Mouse (Mus musculus): ENCODE measurements around the gene Ccr1l1. TPM values are rescaled to one million over a fixed set of nuclear protein-coding genes. Genes with fewer than 3 reads are reported as not detected.

The Ccr1l1 gene
- not detected in 2 replicates for polyA plus RNA-seq (2015; fragmentation: Nextera tagmentation; extraction: Ambion mirVana)

DNA sequence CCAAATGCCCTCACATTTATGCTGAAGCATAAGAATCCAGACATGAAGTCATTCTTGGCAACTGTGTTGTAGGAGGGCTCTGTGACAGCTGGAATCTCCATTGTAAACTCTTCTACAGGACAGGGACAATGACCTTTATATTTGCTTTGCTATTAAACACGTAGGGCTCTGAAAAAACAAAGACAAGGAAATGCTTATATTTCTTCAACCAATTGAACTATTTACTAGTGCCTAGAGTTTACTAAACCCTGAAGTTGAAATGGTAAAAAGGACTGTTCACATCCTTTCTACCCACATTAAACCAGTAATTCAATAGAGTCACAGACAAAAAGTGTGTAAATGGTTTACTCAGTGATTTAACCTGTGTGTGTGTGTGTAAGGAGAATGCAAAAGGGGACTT, at the start of gene Ccr1l1:
Ccr1l1 (minus strand) TSS at position 101 of the 400 bp plus-strand sequence.
- H3K36me3 ChIP-seq = no peaks in the 10 kb centered on the region
- H3K4me2 ChIP-seq = no peak within 1 kb of the TSS
- no peaks in the 10 kb centered on the region for H3K9me3 ChIP-seq (replicated peaks)
- WGBS = 47% methylated on average over 1 of the region's 1 CpGs
- ATAC-seq (replicated peaks; ENCODE audit: insufficient number of reproducible peaks, insufficient read depth, low FRiP score, low read depth) = no peak
- no peak within 1 kb of the TSS for H3K4me3 ChIP-seq
- H3K9ac ChIP-seq = no peak within 1 kb of the TSS
- no peak within 1 kb of the TSS for H3K27ac ChIP-seq
- H3K27me3 ChIP-seq = no peaks in the 10 kb centered on the region
- H3K4me1 ChIP-seq (replicated peaks) = no peaks in the 10 kb centered on the region

DNA sequence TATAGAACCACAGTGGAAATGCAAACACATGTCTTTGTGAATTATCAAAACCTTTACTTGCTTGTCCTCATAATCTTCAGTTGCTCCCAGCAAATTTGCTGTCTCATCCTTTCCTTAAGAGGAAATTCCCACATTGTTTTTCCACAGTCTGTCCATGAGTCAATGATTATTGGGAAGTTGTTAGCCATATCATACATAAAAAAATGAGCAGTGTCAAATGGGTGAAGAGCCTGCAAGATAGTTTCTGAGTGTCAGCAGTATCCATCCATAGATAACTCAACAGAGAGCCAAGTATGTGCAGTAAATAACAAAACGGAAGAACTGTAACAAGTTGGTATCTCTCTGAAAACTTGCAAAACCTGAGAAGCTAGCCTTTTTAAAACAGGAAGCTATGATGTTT, 43.5 kb upstream of the Ccr1l1 start, which contains the start of gene Ccr3:
Ccr3 (plus strand) TSS at position 301 of the 400 bp plus-strand sequence.
- Histone ChIP-seq H3K27me3 (no peaks in the 10 kb centered on the region), H3K27ac (no peak within 1 kb of the TSS), H3K9me3 (replicated peaks) (no peaks in the 10 kb centered on the region), H3K9ac (no peak within 1 kb of the TSS), H3K4me1 (replicated peaks) (no peaks in the 10 kb centered on the region), H3K4me2 (no peak within 1 kb of the TSS), H3K4me3 (no peak within 1 kb of the TSS), H3K36me3 (no peaks in the 10 kb centered on the region)
- no peak for ATAC-seq (replicated peaks; ENCODE audit: insufficient number of reproducible peaks, insufficient read depth, low FRiP score, low read depth)
- WGBS = 67% methylated on average over 1 of the region's 1 CpGs

DNA sequence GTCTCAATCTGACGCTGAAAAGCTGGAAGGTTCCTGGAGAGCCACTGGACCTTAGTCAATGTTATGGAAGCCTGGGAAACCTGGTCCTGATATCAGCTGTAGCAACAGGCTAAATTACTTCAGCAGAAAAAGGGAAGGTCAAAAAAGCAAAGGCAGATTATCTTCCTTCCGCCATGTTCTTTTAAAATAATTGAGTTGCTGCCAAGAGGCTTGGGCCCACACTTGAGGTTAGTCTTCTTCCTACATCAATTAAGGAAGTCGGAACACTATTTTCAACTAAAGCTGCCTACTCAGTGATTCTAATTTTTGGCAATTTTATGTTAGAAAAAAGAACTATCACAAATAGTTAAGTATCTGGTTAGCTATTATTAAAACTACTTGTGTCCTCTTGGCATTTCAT, 41.7 kb upstream of the Ccr1l1 start:
- no peak for ATAC-seq (replicated peaks; ENCODE audit: insufficient number of reproducible peaks, insufficient read depth, low FRiP score, low read depth)
- Histone ChIP-seq H3K27ac (no peak overlapping the region), H3K4me3 (no peak overlapping the region), H3K27me3 (no peaks in the 10 kb centered on the region), H3K9ac (no peak overlapping the region), H3K9me3 (replicated peaks) (no peaks in the 10 kb centered on the region), H3K4me2 (no peak overlapping the region), H3K4me1 (replicated peaks) (no peaks in the 10 kb centered on the region), H3K36me3 (no peaks in the 10 kb centered on the region)
- WGBS = 70% methylated on average over 3 of the region's 3 CpGs

DNA sequence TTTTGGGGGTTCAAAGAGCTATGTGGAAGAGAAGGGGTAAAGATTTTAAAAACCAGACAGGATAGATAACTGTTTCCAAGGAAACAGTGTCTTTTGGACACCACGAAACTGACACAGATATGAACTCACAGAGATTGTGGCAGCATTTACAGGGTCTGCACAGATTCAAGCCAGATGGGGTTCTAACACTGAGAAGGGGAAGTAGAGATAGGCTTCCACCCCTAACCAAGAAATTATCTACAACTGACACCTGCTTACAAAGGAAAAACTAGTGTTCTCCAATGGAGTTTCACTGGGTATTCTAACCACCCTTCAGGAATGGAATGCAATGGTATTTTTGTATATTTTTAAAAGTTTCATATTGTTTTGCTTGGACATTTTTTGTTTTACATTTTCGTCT, 37.8 kb upstream of the Ccr1l1 start:
- Histone ChIP-seq H3K9ac (no peak overlapping the region), H3K4me2 (no peak overlapping the region), H3K9me3 (replicated peaks) (no peaks in the 10 kb centered on the region), H3K36me3 (no peaks in the 10 kb centered on the region), H3K4me3 (no peak overlapping the region), H3K4me1 (replicated peaks) (no peaks in the 10 kb centered on the region), H3K27ac (no peak overlapping the region), H3K27me3 (no peaks in the 10 kb centered on the region)
- WGBS = 48% methylated on average over 2 of the region's 2 CpGs
- no peak for ATAC-seq (replicated peaks; ENCODE audit: insufficient number of reproducible peaks, insufficient read depth, low FRiP score, low read depth)

DNA sequence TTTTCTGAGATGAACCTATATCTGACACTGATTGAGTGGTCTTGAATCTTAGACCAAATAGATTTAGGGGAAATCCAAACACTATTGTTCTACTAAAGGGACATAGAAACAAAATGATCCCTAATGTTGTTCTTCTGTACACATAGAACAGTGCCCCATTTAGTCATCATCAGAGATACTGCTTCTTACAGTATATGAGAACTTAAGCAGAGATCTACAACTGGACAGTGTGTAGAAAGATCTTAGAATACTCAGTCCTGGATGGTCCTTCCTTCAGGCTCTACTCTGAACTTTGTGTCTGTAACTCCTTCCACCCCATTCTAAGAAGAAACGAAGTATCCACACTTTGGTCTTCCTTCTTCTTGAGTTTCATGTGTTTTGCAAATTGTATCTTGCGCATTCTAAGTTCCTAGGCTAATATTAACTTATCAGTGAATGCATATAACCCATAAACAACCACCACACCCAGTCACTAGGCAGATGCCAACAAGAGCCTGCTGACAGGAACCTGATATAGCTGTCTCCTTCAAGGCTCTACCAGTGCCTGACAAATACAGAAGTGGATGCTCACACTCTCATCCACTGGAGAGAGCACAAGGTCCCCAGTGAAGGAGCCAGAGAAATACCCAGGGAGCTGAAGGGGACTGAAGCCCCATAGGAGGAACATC, 36.9 kb upstream of the Ccr1l1 start:
- H3K4me2 ChIP-seq = no peak overlapping the region
- no peaks in the 10 kb centered on the region for H3K36me3 ChIP-seq
- no peaks in the 10 kb centered on the region for H3K9me3 ChIP-seq (replicated peaks)
- 77% methylated on average over 2 of the region's 2 CpGs for WGBS
- no peak overlapping the region for H3K4me3 ChIP-seq
- no peak overlapping the region for H3K27ac ChIP-seq
- no peak overlapping the region for H3K9ac ChIP-seq
- H3K4me1 ChIP-seq (replicated peaks) = no peaks in the 10 kb centered on the region
- H3K27me3 ChIP-seq = no peaks in the 10 kb centered on the region
- ATAC-seq (replicated peaks; ENCODE audit: insufficient number of reproducible peaks, insufficient read depth, low FRiP score, low read depth) = no peak

DNA sequence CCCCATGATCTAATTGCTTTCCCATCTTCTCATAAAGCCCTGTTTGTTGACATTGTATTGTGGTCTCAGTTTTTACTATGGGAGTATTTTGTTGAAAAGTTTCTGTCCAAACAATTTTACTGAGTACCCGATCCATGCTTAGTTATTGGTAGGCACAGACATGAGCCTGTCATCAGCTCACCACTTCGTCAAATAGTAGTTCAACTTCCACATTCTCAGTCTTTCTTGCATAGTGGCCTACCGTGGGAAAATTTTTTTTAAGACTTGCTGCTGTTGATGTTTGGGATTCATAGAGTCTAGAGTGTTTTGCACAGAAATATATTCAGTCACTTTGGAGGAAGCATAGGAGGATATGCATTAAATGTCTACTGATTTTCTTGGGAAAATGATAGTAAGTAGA, 35.1 kb upstream of the Ccr1l1 start:
- H3K9ac ChIP-seq = no peak overlapping the region
- no peaks in the 10 kb centered on the region for H3K36me3 ChIP-seq
- H3K4me3 ChIP-seq = no peak overlapping the region
- H3K27me3 ChIP-seq = no peaks in the 10 kb centered on the region
- no peak for ATAC-seq (replicated peaks; ENCODE audit: insufficient number of reproducible peaks, insufficient read depth, low FRiP score, low read depth)
- no peak overlapping the region for H3K27ac ChIP-seq
- 63% methylated on average over 3 of the region's 3 CpGs for WGBS
- H3K4me1 ChIP-seq (replicated peaks) = no peaks in the 10 kb centered on the region
- no peaks in the 10 kb centered on the region for H3K9me3 ChIP-seq (replicated peaks)
- H3K4me2 ChIP-seq = no peak overlapping the region

DNA sequence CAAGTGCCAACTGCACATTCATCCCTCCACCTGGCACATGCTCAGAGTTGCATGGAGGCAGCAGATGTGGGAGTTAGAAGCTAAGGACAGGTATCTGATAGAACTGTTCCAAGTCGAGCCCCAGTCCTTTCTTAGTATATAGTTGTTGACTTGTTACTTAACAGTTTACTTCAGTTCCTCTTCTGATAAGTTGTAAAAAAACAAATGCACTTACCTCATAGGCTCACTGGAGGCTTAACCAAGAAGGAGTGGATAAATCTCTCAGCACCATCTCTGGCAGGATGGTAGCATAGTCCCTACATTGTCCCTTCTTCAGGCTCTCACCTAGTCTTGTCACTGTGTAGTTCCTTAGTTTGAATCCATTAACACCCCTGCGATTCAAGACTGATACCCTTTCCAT, 34.5 kb upstream of the Ccr1l1 start:
- no peak overlapping the region for H3K4me3 ChIP-seq
- no peak for ATAC-seq (replicated peaks; ENCODE audit: insufficient number of reproducible peaks, insufficient read depth, low FRiP score, low read depth)

GRCm38 (mm10) chr9:123999784-124000183, 21.6 kb upstream of the Ccr1l1 start:
- WGBS = 79% methylated on average over 2 of the region's 2 CpGs
- H3K9me3 ChIP-seq (replicated peaks) = no peaks in the 10 kb centered on the region
- H3K4me1 ChIP-seq (replicated peaks) = no peaks in the 10 kb centered on the region
- no peaks in the 10 kb centered on the region for H3K36me3 ChIP-seq
- no peak for ATAC-seq (replicated peaks; ENCODE audit: insufficient number of reproducible peaks, insufficient read depth, low FRiP score, low read depth)
- no peaks in the 10 kb centered on the region for H3K27me3 ChIP-seq
- no peak overlapping the region for H3K4me2 ChIP-seq
- H3K9ac ChIP-seq = no peak overlapping the region
- no peak overlapping the region for H3K27ac ChIP-seq
- H3K4me3 ChIP-seq = no peak overlapping the region

More for the DNA sequence above, 34.5 kb upstream of the Ccr1l1 start:
- H3K9me3 ChIP-seq (replicated peaks) = no peaks in the 10 kb centered on the region
- no peaks in the 10 kb centered on the region for H3K27me3 ChIP-seq
- no peak overlapping the region for H3K9ac ChIP-seq
- H3K27ac ChIP-seq = no peak overlapping the region
- H3K4me1 ChIP-seq (replicated peaks) = no peaks in the 10 kb centered on the region
- no peaks in the 10 kb centered on the region for H3K36me3 ChIP-seq
- no peak overlapping the region for H3K4me2 ChIP-seq
- WGBS = 46% methylated on average over 2 of the region's 2 CpGs

DNA sequence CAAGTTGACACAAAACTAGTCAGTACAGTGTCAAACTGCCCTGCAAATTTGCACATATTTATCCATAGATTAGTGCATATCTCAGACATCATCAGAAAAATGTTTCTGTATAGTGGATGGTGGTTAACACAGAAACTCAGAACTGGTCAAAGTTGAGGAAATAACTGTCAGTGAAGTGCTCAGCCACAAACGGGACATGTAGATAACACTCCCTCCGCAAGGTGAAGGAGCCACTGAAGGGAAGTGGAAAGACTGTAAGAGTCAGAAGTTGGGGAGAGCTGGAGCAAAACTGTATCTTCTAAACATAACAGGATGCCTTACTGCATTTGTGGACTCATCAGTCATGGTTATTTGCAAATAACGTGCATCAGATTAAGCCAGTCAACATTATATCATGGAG, 19.5 kb upstream of the Ccr1l1 start:
- Histone ChIP-seq H3K27ac (no peak overlapping the region), H3K9ac (no peak overlapping the region), H3K9me3 (replicated peaks) (no peaks in the 10 kb centered on the region), H3K27me3 (no peaks in the 10 kb centered on the region), H3K4me1 (replicated peaks) (no peaks in the 10 kb centered on the region), H3K36me3 (no peaks in the 10 kb centered on the region), H3K4me3 (no peak overlapping the region), H3K4me2 (no peak overlapping the region)
- no peak for ATAC-seq (replicated peaks; ENCODE audit: insufficient number of reproducible peaks, insufficient read depth, low FRiP score, low read depth)
- WGBS = 45% methylated on average over 3 of the region's 3 CpGs

DNA sequence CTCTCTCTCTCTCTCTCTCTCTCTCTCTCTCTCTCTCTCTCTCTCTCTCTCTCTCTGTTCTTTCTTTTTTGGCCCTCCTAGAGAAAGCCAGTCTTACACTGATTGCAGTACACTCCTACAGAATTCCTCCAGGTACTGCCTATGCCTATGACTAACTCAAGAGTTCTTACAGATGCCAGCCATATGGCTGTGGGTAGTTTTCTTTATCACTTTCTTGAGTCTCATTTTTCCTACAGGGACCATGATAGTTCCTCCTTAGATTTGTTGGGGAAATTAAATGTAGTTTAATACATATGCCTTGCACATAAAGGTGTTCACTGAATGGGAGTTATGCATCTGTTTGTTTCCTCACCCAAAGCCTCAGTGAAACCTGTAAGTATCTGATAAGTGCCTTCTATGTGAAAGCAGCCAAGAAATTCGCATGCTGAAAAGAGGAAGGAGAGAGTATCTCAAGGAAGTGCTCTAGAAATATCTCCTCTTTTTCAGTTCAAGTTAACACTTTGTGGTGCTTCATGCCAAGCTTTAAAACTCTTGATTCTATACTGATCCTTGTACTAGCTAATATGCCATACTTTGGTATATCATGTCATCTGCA, 13.2 kb upstream of the Ccr1l1 start:
- no peak overlapping the region for H3K9ac ChIP-seq
- H3K4me3 ChIP-seq = no peak overlapping the region
- H3K27ac ChIP-seq = no peak overlapping the region
- H3K27me3 ChIP-seq = no peaks in the 10 kb centered on the region
- H3K4me2 ChIP-seq = no peak overlapping the region
- no peaks in the 10 kb centered on the region for H3K4me1 ChIP-seq (replicated peaks)
- no peaks in the 10 kb centered on the region for H3K9me3 ChIP-seq (replicated peaks)
- 27% methylated on average over 1 of the region's 1 CpGs for WGBS
- no peaks in the 10 kb centered on the region for H3K36me3 ChIP-seq
- no peak for ATAC-seq (replicated peaks; ENCODE audit: insufficient number of reproducible peaks, insufficient read depth, low FRiP score, low read depth)

DNA sequence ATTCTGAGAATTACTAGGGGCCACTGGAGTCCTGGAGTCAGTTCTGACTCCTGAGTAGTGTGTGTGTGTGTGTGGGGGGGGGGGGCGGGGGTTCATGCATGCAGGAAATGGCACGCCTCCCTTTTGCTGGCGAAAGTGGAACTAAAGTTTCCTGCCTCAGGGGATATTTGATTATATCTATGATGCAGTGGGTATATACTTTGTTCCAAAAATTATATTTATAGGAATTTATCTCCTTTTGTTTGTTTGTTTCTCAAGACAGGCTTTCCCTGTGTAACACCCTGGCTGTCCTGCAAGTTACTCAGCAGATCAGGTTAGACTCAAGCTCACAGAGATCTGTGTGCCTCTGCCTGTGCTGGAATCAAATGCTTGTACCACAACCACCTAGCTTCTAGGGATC, 11.5 kb upstream of the Ccr1l1 start:
- Histone ChIP-seq H3K4me2 (no peak overlapping the region), H3K27ac (no peak overlapping the region), H3K9me3 (replicated peaks) (no peaks in the 10 kb centered on the region), H3K36me3 (no peaks in the 10 kb centered on the region), H3K4me1 (replicated peaks) (no peaks in the 10 kb centered on the region), H3K9ac (no peak overlapping the region), H3K27me3 (no peaks in the 10 kb centered on the region), H3K4me3 (no peak overlapping the region)
- 59% methylated on average over 3 of the region's 3 CpGs for WGBS
- ATAC-seq (replicated peaks; ENCODE audit: insufficient number of reproducible peaks, insufficient read depth, low FRiP score, low read depth) = no peak

GRCm38 (mm10) chr9:123986217-123986616, 8.0 kb upstream of the Ccr1l1 start:
- no peaks in the 10 kb centered on the region for H3K4me1 ChIP-seq (replicated peaks)
- no peak overlapping the region for H3K4me3 ChIP-seq
- ATAC-seq (replicated peaks; ENCODE audit: insufficient number of reproducible peaks, insufficient read depth, low FRiP score, low read depth) = no peak
- H3K4me2 ChIP-seq = no peak overlapping the region
- H3K9ac ChIP-seq = no peak overlapping the region
- no peaks in the 10 kb centered on the region for H3K9me3 ChIP-seq (replicated peaks)
- H3K36me3 ChIP-seq = no peaks in the 10 kb centered on the region
- H3K27ac ChIP-seq = no peak overlapping the region
- 72% methylated on average over 2 of the region's 2 CpGs for WGBS
- H3K27me3 ChIP-seq = no peaks in the 10 kb centered on the region

Measured in heart, embryonic 15.5 days (tissue).